Mouse (Mus musculus) thymus, adult 2 months (tissue): Measurements from ENCODE around the gene Rln1.

Source experiments
- CTCF ChIP-seq: fragments of 200-500 bp; IDR thresholded peaks from 2 replicates; pipeline ENCODE4 v1.5.1; 2012; ENCODE audit warnings: mild to moderate bottlenecking, control low read depth, low read length, moderate library complexity, borderline replicate concordance; ENCODE audit not compliant: control insufficient read depth, poor library complexity, insufficient read depth; ENCODE audit errors: extremely low read depth
- POLR2A ChIP-seq: fragments of 200-500 bp; IDR thresholded peaks from 2 replicates; pipeline ENCODE4 v1.6.1; 2012; ENCODE audit warnings: mild to moderate bottlenecking, low read length, control low read depth, moderate library complexity; ENCODE audit not compliant: control insufficient read depth, poor library complexity, insufficient read depth; ENCODE audit errors: extremely low read depth

DNA sequence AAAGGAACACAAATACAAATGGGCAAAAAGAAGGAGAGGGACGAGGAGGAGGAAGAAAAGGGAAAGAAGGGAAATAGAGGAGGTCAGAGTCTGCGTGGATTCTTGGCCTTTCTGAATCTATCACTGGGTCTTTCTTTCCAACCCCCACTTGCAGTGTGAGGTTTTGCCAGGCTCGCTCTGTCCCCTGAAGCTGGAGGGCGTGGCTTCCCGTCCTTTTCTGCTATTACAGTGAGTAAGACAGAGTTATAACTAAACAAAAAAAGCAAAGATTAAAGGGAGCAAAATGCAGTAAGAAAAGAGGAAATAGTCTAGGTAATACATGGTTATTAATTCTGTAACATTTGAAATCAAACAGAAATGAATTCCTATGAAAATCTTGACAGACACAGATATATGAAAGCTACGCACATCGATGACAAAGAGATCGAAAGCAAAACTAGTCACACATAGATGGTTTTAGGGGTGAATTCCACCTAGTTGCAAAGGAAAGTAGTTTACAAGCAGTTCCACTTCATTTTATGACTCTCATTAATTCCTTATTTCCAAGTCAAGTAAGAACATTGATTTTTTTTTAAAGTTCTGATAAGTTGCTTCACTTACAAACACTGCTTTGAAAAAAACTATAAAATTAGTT lies 10.9 kb downstream of the Rln1 start:
- TF ChIP-seq POLR2A (no peak), CTCF (no peak)
